Mouse (Mus musculus) c-Kit-negative CD71-positive TER-119-positive erythroid progenitor cells, embryonic 14.5 days (primary cell): ENCODE results near the gene Proser3.
"Not testable (repeated sequence)": the region's sequence is repeated elsewhere in the genome, so short reads cannot be mapped to it uniquely, and the experiment has no call there.

ENCODE experiments used
- DNase-seq: peaks from one replicate; pipeline ENCODE4 v3.0.0-alpha.2; 2013; ENCODE audit warnings: low read depth, low spot score

Gene Proser3

DNA sequence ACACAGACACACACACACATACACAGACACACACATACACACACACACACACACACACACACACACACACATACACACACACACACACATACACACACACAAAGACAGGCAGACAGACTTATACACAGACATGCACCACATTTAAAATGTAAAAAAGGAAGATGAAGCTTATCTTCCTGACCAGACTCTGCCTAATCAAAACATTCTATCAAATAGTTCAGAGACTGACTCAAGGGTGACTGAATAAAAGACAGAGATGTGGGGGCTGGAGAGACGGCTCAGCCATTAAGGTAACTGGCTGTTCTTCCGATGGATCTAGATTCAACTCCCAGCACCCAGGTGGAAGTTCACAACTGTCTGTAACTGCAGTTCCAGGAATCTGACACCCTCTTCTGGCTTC, 7.8 kb downstream of the Proser3 start:
- no peak for DNase-seq

DNA sequence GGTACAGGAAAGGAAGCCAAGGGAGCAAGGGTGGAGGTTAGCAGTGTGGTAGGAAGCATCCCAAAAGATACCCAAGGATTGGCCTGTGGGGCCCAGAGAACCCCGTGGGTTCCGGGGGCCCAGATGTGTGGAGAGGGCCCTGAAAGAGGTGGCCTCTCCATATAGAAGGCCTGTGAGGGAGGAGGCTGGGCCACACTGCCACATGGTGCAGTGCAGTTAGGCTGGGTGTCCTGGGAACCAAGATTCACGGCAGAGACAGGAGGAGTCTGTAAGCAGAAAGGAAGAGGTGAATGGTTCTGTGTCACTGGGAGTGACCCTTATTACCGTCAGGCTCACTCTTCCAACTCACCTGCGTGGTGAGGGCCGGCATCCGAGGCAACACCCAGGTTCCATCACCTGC, 11.5 kb downstream of the Proser3 start:
- DNase-seq: no peak

DNA sequence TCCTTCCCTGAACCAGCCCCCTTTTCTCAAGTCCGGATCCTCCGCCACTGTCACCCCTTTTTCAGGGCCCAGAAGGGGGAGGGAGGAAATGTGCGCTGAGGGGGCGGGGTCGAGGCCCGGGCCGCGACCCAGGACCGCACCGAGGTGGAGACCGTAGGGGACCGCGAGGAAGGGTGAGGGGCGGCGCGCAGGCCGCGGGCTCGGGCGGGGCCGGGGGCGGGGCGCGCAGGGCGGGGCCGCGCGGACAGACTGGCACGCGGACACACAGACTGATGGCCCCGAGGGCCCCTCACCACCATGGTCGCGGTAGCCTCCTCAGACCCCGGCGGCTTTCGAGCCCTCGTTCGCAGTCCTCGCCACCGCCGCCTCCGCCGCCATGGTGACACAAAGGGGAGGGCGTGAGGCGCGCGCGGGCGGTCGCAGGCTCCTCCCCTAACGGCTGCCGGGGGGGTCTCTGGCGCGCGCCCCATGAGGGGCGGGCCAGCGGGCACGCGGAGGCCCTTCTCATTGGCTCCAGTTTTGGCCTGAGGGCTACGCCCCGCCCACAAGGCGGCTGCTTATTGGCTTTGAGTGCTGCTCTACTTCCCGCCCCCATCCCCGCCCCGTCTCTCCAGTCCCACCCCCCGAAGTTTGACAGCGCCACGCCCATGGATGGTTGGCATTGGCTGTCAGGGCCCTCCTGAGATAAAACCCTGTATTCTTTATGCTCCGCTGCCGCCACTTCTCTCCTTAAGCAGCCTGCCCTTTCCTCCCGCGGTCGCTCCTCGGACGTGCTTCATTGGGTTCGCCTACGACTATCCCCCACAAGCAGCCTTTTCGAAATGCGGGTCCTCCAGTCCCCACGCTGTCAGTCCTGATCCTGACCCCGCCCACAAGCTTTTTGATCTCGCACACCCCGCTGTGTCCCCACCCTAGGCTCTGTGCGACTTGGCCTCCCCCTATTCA, 17.2 kb downstream of the Proser3 start, which contains the start of gene Arhgap33:
Gene Arhgap33 (minus strand): TSS at position 428 of the 945 bp plus-strand sequence.
- peak; percentile 98 for DNase-seq

DNA sequence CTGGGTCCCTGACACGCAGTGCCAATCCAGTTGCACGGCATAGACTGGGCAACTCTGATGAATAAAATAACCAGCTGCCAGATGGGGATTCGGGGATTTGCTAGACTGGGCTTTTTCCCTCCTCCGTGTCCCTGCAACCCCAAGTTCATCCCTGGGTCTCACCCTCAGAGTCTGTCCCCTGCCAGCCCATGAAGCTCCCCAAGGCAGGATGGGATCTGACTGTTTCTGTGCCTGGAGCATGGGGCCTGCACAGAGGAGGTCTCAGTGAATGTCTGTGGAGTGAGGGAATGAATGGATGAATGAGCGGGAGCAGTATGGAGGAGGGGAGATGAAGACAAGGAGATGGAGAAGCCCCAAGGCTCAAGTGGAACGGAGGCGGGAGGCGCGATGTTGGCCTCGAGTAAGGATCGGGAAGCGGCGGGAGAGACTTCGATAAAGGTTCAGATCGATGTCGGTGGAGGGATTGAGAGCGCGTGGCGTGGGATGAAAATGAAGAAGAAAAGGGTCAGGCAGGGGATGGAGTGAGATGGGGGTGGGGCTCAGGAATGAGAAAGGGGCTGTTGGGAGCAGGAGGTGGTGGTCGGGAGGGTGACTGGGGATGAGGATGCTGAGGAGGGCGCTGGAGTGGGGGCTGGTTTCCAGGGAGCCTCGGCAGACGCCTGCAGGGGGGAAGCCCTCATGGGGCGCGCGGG, 18.0 kb downstream of the Proser3 start:
- no peak for DNase-seq

DNA sequence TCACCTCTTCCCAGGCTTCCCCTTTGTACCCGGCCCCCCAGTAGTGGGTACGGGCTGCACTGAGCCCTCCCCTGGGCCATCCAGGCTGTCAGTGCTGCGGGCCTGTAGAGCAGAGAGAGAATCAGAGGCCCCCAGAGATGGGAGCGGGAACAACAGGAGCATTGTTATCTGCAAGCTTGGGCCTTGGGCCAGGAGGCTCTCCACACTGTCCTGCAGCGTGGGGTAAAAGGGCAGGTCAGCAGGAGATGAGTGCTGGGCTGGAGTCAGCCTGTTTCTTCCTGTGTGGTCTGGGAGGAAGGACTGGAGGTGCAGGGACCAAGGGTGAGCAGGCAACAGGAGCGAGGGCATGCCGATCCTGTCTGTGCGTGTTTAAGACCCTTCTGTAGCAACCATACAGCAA, 19.2 kb downstream of the Proser3 start:
- DNase-seq: no peak

DNA sequence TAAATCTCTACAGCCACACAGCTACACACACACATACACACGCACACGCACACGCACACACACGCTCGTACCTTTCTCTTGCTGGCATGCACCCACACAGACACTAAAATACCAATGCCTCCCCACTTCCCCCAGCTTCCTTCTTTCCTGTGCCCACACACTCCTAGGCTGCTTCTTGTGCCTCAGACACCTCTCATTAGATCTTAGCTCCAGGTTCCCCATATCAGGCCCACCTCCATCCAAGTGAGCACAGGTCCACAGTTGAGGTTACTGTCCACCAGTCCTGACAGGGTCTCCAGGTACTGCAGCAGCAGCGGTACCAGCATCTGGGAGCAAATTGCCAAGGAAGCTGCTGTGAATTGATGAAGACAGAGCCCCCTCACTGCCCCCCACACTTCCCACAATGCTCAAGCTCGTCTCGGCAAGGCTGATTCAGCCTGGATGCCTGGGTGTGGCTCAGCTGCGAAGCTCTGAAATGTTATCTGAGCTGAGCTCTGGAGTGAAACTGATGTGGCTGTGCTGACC, 20.7 kb downstream of the Proser3 start:
- DNase-seq: no peak

DNA sequence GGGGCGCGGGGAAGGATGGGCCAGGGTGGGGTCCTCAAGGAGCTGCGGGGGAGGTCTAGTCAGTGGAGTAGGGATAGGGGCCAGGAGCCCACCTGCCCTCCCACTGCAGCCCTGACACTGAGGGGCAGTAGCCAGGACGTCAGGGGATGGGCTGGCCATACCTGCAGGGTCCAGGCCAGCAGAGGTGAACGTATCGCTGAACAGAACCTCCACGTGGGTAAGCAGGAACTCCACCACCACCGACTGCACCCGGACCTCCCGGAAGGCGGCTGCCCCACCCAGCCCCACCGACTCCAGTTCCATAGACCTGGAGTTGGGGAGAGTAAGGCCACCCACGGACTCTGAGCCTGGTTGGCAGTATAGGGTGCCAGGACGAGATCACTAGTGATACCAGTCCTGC, 25.1 kb downstream of the Proser3 start:
- DNase-seq: no peak

DNA sequence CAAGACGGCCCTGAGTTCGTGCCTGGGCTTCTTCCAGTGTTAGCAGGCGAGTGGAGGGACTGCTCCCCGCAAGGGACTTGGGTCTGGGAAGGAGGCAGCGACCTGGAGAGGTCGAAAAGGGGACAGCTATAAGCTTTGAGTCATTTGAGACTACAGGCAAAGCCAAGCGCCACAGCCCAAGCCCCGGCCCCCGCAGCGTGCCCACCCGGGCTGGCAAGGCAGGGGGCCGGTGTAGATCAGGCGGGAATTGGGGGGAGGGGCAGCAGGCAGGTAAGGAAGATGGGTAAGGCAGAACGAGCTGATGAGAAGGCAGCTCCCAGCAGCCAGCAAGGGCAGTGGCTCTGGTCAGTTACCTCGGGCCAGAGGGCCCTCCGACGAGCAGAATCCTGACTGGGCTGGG, 25.7 kb downstream of the Proser3 start:
- no peak for DNase-seq

DNA sequence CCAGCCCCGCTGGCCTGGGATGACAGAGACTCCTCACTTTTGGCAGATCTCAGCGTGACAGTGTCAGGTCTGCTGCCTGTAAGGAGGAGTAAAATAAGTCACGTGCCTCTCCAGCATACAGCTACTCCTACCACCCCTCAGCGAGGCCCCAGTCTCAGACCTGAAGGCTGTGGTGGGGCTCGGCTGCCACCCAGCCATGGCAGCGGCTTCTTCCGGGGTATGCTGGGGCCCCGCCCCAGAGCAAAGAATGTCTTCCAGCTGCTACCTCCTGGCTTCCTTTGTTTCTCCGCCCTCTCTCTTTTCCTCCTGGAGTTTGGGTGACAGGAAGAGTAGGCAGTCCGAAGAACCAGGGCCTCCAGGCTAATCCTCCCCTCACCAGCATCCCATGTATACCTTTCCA, 26.1 kb downstream of the Proser3 start:
- DNase-seq: no peak

DNA sequence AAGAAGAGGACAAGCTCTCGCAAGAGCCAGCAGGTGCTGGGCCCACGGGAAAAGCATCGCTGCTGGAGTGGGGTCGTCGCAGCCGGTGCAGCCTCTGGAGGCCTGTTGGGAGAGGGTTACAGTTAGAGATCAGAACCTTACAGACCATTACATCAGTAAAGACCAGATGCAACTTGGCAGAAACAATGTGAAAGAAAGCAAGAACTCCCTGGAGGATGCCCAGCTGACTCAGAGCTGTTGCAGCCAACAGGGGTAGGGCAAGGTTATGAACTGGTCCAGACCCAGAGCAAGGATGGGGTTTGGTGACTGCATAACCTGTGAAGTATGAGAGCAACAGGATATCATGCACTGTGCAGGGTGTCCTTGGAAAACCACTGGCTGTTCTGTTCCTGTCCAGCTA, 27.6 kb downstream of the Proser3 start:
- no peak for DNase-seq

DNA sequence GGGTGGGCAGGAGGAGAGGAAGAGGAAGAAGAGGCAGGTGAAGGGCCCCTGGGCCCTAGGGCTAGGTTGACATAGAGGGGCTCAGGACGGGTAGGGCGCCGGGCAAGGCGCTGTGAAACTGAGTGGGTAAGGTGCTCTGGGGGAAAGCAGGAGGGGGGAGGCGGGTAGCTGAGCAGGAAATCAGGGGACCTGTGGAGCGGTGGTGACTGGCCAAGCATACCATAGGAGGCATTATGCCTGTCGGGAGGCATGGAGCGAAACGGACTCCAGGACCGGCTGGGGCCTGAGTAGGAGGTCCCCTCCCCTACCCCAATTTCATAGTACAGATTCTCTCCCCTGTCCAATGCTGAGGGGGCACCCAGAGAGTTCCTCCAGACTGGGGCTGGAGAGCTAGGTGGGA, 29.2 kb downstream of the Proser3 start:
- no peak for DNase-seq

DNA sequence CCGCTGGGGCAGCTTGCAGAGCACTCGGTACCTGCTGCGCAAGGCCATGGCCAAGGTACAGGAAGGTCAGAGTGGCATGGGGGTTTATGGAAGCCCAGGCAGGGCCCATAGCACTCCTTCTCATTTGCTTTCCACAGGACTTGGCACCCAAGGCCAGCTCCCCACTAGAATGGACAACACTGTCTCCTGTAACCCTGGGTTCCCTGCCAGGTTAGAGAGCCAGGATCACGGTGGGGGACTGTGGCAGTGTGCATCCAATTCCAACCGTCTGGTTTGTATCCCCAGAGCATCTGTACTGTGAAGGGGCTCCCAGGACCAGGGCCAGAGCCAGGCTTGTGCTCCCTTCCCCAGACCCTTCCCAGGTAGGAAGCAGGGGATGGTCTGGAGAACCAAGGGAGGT, 31.2 kb downstream of the Proser3 start:
- no peak for DNase-seq

DNA sequence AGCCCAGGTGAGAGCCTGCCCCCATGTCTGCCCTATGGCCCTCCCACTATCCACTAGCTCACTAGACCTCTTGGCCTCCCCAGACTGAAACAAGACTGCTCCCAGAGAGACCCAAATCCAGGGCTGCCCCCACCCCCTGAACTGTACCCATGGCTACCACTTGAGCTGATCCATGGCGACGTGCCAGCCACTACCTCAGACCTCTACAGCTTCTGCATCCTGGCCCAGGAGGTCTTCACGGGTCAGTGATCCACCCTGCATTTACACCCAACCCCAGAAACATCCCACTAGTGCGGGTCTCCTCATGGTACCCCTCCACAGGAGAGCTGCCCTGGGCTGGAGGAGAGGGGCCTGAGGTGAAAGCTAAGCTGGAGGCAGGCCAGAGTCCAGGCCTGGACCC, 31.7 kb downstream of the Proser3 start:
- DNase-seq: no peak

DNA sequence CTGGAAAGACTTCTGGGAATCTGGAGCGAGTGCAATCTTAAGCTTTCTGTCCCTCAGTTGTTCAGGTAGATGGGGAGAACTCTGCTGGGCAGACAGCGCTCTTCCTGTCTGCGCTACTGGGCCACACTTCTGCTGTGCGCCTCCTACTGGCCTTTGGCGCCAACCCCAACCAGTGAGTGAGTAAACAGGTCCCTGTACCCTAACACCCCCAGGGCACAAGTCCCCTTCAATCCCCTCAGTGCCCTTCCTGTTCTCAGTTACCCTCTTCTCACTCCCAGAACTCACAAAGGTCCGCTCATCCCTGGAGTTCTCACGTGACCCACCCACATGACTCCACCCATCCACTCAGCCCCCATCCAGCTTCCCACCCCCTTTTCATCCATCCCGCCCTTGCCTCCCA, 33.8 kb downstream of the Proser3 start:
- no peak for DNase-seq

DNA sequence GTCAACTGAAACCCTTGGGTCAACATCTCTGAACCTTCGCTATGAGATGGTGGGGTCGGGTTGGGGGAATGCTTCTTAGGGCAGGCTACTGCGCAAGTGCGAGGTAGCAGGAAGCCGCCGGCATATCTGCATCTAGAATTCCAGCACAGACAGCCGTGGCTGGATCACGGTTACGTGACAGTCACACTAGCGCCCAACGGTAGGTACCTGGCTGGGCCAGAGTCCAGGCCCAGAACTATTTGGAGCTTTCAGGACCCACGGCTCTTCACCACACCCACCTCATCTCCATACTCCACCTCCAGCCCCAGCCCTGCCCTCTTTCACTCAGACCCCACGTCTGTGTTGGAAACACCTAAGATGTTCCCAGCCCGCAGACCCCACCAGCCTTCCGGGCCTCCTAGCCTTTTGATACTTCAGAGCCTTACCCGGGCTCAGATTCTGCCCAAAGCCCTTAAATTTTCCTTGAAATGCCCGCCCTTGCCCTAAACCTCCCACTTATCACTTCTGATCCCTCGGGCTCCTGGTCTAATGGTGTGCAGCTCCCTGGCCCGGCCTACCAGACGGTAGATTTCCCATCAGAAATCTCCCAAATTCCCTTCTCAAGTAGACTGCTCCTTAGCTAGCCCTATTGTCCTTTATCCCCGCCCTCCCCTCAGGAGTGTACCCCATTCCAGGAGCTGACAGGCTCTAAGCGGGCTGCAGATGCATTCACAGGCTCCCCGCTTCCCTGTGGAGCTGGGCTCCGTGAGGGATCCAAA, 36.9 kb downstream of the Proser3 start:
- no peak for DNase-seq

DNA sequence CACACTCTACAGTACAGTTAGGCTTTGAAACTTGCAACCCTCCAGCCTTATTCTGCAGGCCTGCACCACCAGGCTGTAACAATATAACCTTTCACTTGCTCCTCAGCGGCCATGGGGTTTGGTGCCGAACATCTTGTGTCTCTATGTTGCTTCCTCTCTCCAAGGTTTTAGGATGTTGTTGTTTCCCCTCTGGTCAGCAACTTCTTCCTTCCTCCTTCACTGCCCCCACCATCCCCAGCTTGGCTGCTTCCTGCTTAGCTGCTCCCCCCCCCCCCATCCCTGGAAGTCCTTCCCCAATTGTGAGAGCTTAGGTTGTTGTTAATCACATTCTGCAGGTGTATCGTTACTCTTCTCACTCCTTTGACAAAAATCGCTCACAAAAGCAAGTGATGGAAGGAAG, 44.0 kb downstream of the Proser3 start:
- no peak for DNase-seq

DNA sequence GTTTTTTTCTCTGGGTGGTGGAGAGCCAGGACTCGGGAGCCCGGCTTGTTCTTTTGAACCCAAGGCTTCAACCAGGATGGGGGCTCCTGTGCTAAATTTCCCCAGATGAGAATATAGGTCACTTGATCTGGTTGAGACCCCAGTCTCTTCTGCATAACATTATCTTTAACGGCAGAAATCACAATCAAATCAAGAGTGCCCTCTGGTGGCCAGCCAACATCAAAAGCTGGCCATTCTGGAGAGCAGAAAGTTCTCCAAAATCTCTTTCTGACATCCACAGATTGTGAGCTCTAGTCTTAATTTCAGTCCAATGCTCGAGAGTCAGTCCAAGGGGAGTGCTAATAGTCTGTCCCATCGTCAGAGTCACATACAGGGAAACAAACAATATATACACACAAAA, 50.9 kb downstream of the Proser3 start:
- not testable (repeated sequence) for DNase-seq

DNA sequence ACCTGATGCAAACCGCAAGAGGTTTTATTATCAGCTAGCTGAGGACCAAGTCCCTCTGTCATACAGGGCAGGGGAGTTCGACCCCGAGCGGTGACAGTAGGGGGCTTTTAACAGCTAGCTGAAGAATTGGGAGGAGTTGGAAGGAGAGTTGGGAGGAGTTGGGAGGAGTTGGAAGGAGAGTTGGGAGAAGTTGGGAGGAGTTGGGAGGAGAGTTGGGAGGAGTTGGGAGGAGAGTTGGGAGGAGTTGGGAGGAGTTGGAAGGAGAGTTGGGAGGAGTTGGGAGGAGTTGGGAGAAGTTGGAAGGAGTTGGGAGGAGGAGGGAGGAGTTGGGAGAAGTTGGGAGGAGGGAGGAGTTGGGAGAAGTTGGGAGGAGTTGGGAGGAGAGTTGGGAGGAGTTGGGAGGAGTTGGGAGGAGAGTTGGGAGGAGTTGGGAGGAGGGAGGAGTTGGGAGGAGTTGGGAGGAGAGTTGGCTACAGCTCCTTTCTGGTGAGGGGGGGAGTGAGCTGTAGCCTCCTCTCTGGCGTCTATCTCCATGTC, 56.5 kb downstream of the Proser3 start:
- not testable (repeated sequence) for DNase-seq

DNA sequence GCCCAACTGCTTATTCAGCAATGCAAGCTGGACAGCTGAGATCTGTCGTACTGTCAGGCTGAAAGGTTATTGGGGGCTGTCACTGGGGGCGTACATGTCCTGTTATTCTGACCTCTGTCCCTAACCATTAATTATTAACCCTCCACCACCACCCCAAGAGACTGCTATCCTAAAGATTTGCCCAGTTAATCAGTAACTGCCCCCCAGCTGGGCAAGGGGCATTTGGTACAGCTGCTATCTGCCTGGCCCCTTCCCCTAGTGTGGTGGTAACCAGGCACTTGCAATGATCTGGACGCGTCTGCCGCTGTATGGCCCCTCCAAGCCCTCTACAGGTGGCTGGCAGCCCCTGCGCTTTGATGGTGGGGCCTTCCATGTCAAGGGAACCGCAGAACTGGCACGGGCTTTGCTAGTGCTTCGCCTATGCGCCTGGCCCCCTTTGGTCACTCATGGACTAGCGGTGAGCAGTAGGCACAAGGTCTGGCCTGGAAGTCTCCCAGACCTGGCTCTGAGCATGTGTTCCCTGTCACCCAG, 58.6 kb downstream of the Proser3 start, which contains the start of gene Prodh2:
Gene Prodh2 (plus strand): TSS at position 222 of the 531 bp plus-strand sequence.
- DNase-seq: no peak

DNA sequence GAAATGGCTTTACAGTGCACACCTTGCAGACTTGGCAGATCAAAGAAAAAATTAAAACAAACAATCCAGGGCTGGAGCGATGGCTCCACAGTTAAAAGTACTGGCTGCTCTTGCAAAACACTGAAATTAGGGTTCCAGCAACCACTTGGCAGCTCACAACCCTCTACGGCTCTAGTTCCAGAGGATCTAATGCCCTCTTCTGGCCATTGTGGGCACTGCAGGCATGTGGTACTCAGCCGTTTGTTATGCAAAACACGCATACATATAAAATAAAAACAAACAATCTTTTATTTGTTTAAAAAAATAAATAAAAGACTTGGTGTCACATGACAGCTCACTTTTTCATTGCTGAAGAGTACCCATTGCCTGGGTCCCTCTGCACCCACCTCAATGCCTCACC, 59.3 kb downstream of the Proser3 start:
- peak; percentile 54 for DNase-seq

DNA sequence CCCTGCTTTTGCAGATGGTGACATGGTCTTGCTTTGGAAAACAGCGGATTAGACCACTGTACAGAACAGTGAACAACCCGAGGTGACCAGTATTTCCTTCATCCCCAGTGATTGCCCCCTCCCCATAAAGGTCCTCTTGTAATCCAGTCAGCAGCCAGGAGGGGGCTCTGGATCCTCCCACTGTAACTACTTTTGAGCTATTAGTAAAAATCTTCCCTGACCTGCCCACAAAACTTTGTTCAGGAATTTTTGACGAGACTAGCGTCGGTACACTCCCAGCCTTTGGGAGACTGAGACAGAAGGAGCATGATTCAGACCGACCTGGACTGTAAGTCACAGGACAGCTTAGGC, 61.2 kb downstream of the Proser3 start:
- DNase-seq: no peak
